Mouse (Mus musculus): ENCODE results near the gene Cdiptos. TPM values are rescaled to one million over a fixed set of nuclear protein-coding genes. Genes with fewer than 3 reads are reported as not detected.

Cdiptos gene
- polyA plus RNA-seq, 1 experiment from 2014 or later, result 1.2 TPM

GRCm38 (mm10) chr7:126961965-126962364 is 13.9 kb downstream of the Cdiptos start:
- H3K4me3 ChIP-seq, result no peak overlapping the region
- H3K27ac ChIP-seq, result no peak overlapping the region
- H3K4me1 ChIP-seq, result no peaks in the 10 kb centered on the region
- no peaks in the 10 kb centered on the region for H3K9me3 ChIP-seq (replicated peaks)
- peaks cover 53% of the 10 kb centered on the region for H3K36me3 ChIP-seq (ENCODE audit: poor library complexity, severe bottlenecking)
- H3K4me2 ChIP-seq, result no peak overlapping the region
- no peak overlapping the region for H3K9ac ChIP-seq
- WGBS, result 91% methylated on average over 4 of the region's 4 CpGs
- peaks cover 25% of the 10 kb centered on the region for H3K27me3 ChIP-seq
- ATAC-seq, result no peak

- no peaks in the 10 kb centered on the region for H3K4me1 ChIP-seq
- H3K9me3 ChIP-seq (replicated peaks), result no peaks in the 10 kb centered on the region
- H3K36me3 ChIP-seq (ENCODE audit: poor library complexity, severe bottlenecking), result peaks cover 53% of the 10 kb centered on the region
- 83% methylated on average over 5 of the region's 5 CpGs for WGBS
- H3K4me2 ChIP-seq, result no peak overlapping the region
- no peak overlapping the region for H3K9ac ChIP-seq
- no peak for ATAC-seq
- no peak overlapping the region for H3K4me3 ChIP-seq
- H3K27ac ChIP-seq, result no peak overlapping the region
- peaks cover 25% of the 10 kb centered on the region for H3K27me3 ChIP-seq
These were observed 14.8 kb downstream of the Cdiptos start for GRCm38 (mm10) chr7:126961095-126961494.

- peaks cover 25% of the 10 kb centered on the region for H3K27me3 ChIP-seq
- no peak for ATAC-seq
- H3K36me3 ChIP-seq (ENCODE audit: poor library complexity, severe bottlenecking), result peaks cover 53% of the 10 kb centered on the region
- no peak overlapping the region for H3K9ac ChIP-seq
- no peaks in the 10 kb centered on the region for H3K4me1 ChIP-seq
- no peak overlapping the region for H3K27ac ChIP-seq
- WGBS, result 79% methylated on average over 9 of the region's 9 CpGs
- H3K9me3 ChIP-seq (replicated peaks), result no peaks in the 10 kb centered on the region
- H3K4me3 ChIP-seq, result no peak overlapping the region
- H3K4me2 ChIP-seq, result no peak overlapping the region
These were observed 16.1 kb downstream of the Cdiptos start for GRCm38 (mm10) chr7:126959780-126960179.

GRCm38 (mm10) chr7:126955125-126955524 is 20.8 kb downstream of the Cdiptos start:
- Histone ChIP-seq H3K4me2 (no peak overlapping the region), H3K9me3 (replicated peaks) (no peaks in the 10 kb centered on the region), H3K4me3 (no peak overlapping the region), H3K36me3 (ENCODE audit: poor library complexity, severe bottlenecking) (peaks cover 20% of the 10 kb centered on the region), H3K27me3 (peaks cover 31% of the 10 kb centered on the region), H3K4me1 (peaks cover 29% of the 10 kb centered on the region), H3K27ac (no peak overlapping the region), H3K9ac (no peak overlapping the region)
- WGBS, result 81% methylated on average over 3 of the region's 3 CpGs
- ATAC-seq, result no peak

GRCm38 (mm10) chr7:126952646-126953045 is 23.3 kb downstream of the Cdiptos start:
- WGBS, result 0% methylated on average over 8 of the region's 8 CpGs
- Histone ChIP-seq H3K36me3 (ENCODE audit: poor library complexity, severe bottlenecking) (peaks cover 5% of the 10 kb centered on the region; the same call in 1 of the 2 replicates), H3K4me2 (peak overlapping the region; percentile 98), H3K27me3 (peaks cover 35% of the 10 kb centered on the region), H3K4me1 (peaks cover 47% of the 10 kb centered on the region), H3K4me3 (peak overlapping the region; percentile 60), H3K9me3 (replicated peaks) (no peaks in the 10 kb centered on the region), H3K27ac (no peak overlapping the region), H3K9ac (peak overlapping the region; percentile 37; the same call in 1 of the 2 replicates)
- ATAC-seq, result no peak

- 27% methylated on average over 4 of the region's 4 CpGs for WGBS
- H3K27ac ChIP-seq, result no peak overlapping the region
- H3K4me3 ChIP-seq, result peak overlapping the region; percentile 60
- H3K9ac ChIP-seq, result peak overlapping the region; percentile 77
- H3K27me3 ChIP-seq, result peaks cover 35% of the 10 kb centered on the region
- H3K4me2 ChIP-seq, result peak overlapping the region; percentile 98
- no peak for ATAC-seq
- no peaks in the 10 kb centered on the region for H3K9me3 ChIP-seq (replicated peaks)
- H3K36me3 ChIP-seq (ENCODE audit: poor library complexity, severe bottlenecking), result peaks cover 7% of the 10 kb centered on the region
- peaks cover 47% of the 10 kb centered on the region for H3K4me1 ChIP-seq
These were observed 24.2 kb downstream of the Cdiptos start for GRCm38 (mm10) chr7:126951741-126952140.

- no peaks in the 10 kb centered on the region for H3K9me3 ChIP-seq (replicated peaks)
- H3K36me3 ChIP-seq (ENCODE audit: poor library complexity, severe bottlenecking), result peaks cover 7% of the 10 kb centered on the region; the same call in 1 of the 2 replicates
- peaks cover 35% of the 10 kb centered on the region for H3K27me3 ChIP-seq
- peak overlapping the region; percentile 87; the same call in 1 of the 2 replicates for H3K27ac ChIP-seq
- H3K4me2 ChIP-seq, result peak overlapping the region; percentile 98
- H3K9ac ChIP-seq, result peak overlapping the region; percentile 77
- 5% methylated on average over 26 of the region's 26 CpGs for WGBS
- ATAC-seq, result no peak
- peaks cover 47% of the 10 kb centered on the region for H3K4me1 ChIP-seq
- peak overlapping the region; percentile 60 for H3K4me3 ChIP-seq
These were observed 25.0 kb downstream of the Cdiptos start for GRCm38 (mm10) chr7:126950647-126951615.

GRCm38 (mm10) chr7:126949793-126950646 is 25.9 kb downstream of the Cdiptos start, which contains the start of gene Sez6l2:
Gene Sez6l2, plus strand, starts transcription at chr7:126950563.
- Histone ChIP-seq H3K36me3 (ENCODE audit: poor library complexity, severe bottlenecking) (peaks cover 13% of the 10 kb centered on the region), H3K27ac (peak within 1 kb of the TSS; percentile 87), H3K27me3 (peaks cover 35% of the 10 kb centered on the region), H3K4me2 (peak within 1 kb of the TSS; percentile 98), H3K4me1 (peaks cover 47% of the 10 kb centered on the region), H3K4me3 (peak within 1 kb of the TSS; percentile 60), H3K9me3 (replicated peaks) (no peaks in the 10 kb centered on the region), H3K9ac (peak within 1 kb of the TSS; percentile 77)
- ATAC-seq, result peak; percentile 87
- 1% methylated on average over 42 of the region's 42 CpGs for WGBS

GRCm38 (mm10) chr7:126949403-126949792 is 26.5 kb downstream of the Cdiptos start, which contains the start of gene Asphd1:
Gene Asphd1, minus strand, starts transcription at chr7:126949582.
- peak within 1 kb of the TSS; percentile 98 for H3K4me2 ChIP-seq
- peak; percentile 70 for ATAC-seq
- 2% methylated on average over 20 of the region's 21 CpGs for WGBS

GRCm38 (mm10) chr7:126948626-126949025 is 27.3 kb downstream of the Cdiptos start:
- H3K4me3 ChIP-seq, result peak overlapping the region; percentile 60
- peak overlapping the region; percentile 87; the same call in 1 of the 2 replicates for H3K27ac ChIP-seq
- H3K27me3 ChIP-seq, result peaks cover 35% of the 10 kb centered on the region
- H3K4me1 ChIP-seq, result peaks cover 47% of the 10 kb centered on the region
- H3K9ac ChIP-seq, result peak overlapping the region; percentile 77
- no peak for ATAC-seq
- H3K4me2 ChIP-seq, result peak overlapping the region; percentile 98
- H3K36me3 ChIP-seq (ENCODE audit: poor library complexity, severe bottlenecking), result peaks cover 27% of the 10 kb centered on the region
- H3K9me3 ChIP-seq (replicated peaks), result no peaks in the 10 kb centered on the region
- WGBS, result 81% methylated on average over 10 of the region's 10 CpGs

More at GRCm38 (mm10) chr7:126949403-126949792, 26.5 kb downstream of the Cdiptos start, which contains the start of gene Asphd1:
- H3K36me3 ChIP-seq (ENCODE audit: poor library complexity, severe bottlenecking), result peaks cover 19% of the 10 kb centered on the region
- H3K4me3 ChIP-seq, result peak within 1 kb of the TSS; percentile 60
- peaks cover 47% of the 10 kb centered on the region for H3K4me1 ChIP-seq
- H3K9me3 ChIP-seq (replicated peaks), result no peaks in the 10 kb centered on the region
- H3K27me3 ChIP-seq, result peaks cover 35% of the 10 kb centered on the region
- H3K27ac ChIP-seq, result peak within 1 kb of the TSS; percentile 87
- peak within 1 kb of the TSS; percentile 77 for H3K9ac ChIP-seq

GRCm38 (mm10) chr7:126946530-126946929 is 29.4 kb downstream of the Cdiptos start:
- Histone ChIP-seq H3K9me3 (replicated peaks) (no peaks in the 10 kb centered on the region), H3K4me3 (no peak overlapping the region), H3K27me3 (peaks cover 18% of the 10 kb centered on the region), H3K9ac (no peak overlapping the region), H3K4me2 (no peak overlapping the region), H3K27ac (no peak overlapping the region), H3K36me3 (ENCODE audit: poor library complexity, severe bottlenecking) (peaks cover 46% of the 10 kb centered on the region), H3K4me1 (peaks cover 36% of the 10 kb centered on the region)
- no peak for ATAC-seq
- WGBS, result 29% methylated on average over 3 of the region's 3 CpGs

Measured in forebrain, embryonic 13.5 days (tissue).